7 mouse cellular contexts compared by ENCODE assay signal in genomic region chr1:74759773-74760172, GRCm38 (mm10). TPM values are rescaled to one million over a fixed set of nuclear protein-coding genes. Genes with fewer than 3 reads are reported as not detected.
DNase-seq lines count a peak whose midpoint lies in the region; ATAC-seq and TF ChIP-seq lines count a peak whose summit lies in the region.

No protein-coding gene starts in this region.

- no peak overlapping the region for H3K4me2 ChIP-seq in kidney, embryonic 16.5 days (replicated peaks; ENCODE audit: low read depth, low read length)

- in situ Hi-C loops in ES-E14 (cut with MboI; ENCODE audit: low sequenced_read_pairs in 2 of 2, unreplicated experiment in 2 of 2) = no loop called here

- H3K4me3 ChIP-seq in kidney, embryonic 16.5 days (ENCODE audit: low read length) = no peak overlapping the region
- no peak overlapping the region for H3K4me3 ChIP-seq in ES-E14 (ENCODE audit: insufficient read depth in 1 of 2, low read depth in 1 of 2, low read length in 2 of 2, poor library complexity in 1 of 2, severe bottlenecking in 1 of 2)

- peak; percentile 58 for DNase-seq in kidney, adult 18-20 months
- no peak for DNase-seq in ES-E14 (ENCODE audit: low read depth, low spot score)
- peak; percentile 27 to 59 for DNase-seq in adrenal gland, postnatal 36 days
- DNase-seq in heart, postnatal 4 days = peak; percentile 62
- DNase-seq in lung, postnatal 14 days = peak; percentile 59
- no peak for DNase-seq in thymus, postnatal 14 days

- H3K27ac ChIP-seq in kidney, embryonic 16.5 days (ENCODE audit: low read length) = no peak overlapping the region
- no peak overlapping the region for H3K27ac ChIP-seq in ES-E14 (ENCODE audit: insufficient read depth, low read depth, low read length, poor library complexity, severe bottlenecking)

- H3K36me3 ChIP-seq in kidney, embryonic 16.5 days (ENCODE audit: insufficient read depth, low read length) = no peaks in the 10 kb centered on the region
- no peaks in the 10 kb centered on the region for H3K36me3 ChIP-seq in ES-E14 (ENCODE audit: control insufficient read depth, insufficient read depth, low read length, poor library complexity, severe bottlenecking)

- WGBS in kidney, embryonic 16.5 days = 26% methylated on average over 4 of the region's 4 CpGs

- ATAC-seq in kidney, embryonic 16.5 days (ENCODE audit: low FRiP score, low TSS enrichment) = no peak

- H3K9ac ChIP-seq in kidney, embryonic 16.5 days (replicated peaks; ENCODE audit: low read length) = no peak overlapping the region
- H3K9ac ChIP-seq in ES-E14 (ENCODE audit: insufficient read depth, low read depth, low read length, poor library complexity, severe bottlenecking) = no peak overlapping the region

- no peaks in the 10 kb centered on the region for H3K9me3 ChIP-seq in kidney, embryonic 16.5 days (ENCODE audit: low read length)
- no peaks in the 10 kb centered on the region for H3K9me3 ChIP-seq in ES-E14 (ENCODE audit: control insufficient read depth, insufficient read depth, low read depth, low read length)

- H3K27me3 ChIP-seq in kidney, embryonic 16.5 days (ENCODE audit: insufficient read depth, low read length) = peaks cover 9% of the 10 kb centered on the region; the same call in 1 of the 2 replicates

- H3K4me1 ChIP-seq in kidney, embryonic 16.5 days (ENCODE audit: insufficient read depth, low read length) = no peaks in the 10 kb centered on the region; the same call in 1 of the 2 replicates
- H3K4me1 ChIP-seq in ES-E14 (ENCODE audit: control insufficient read depth in 2 of 2, insufficient read depth in 2 of 2, low read length in 2 of 2, poor library complexity in 1 of 2) = peaks cover 0 to under 1% of the 10 kb centered on the region in 2 experiments; a peak in 1 of 4 replicates

TF ChIP-seq in ES-E14, 5 proteins besides CTCF, POLR2A, EP300 and RAD21:
- no peak for TF ChIP-seq MAFK (IDR thresholded peaks at IDR 0.05; ENCODE audit: insufficient read depth, low read depth, low read length)
- TF ChIP-seq ZNF384 (IDR thresholded peaks at IDR 0.05; ENCODE audit: low read depth, low read length) = no peak
- peak; percentile 61; the same call in 1 of the 2 replicates for TF ChIP-seq ZC3H11A (IDR thresholded peaks at IDR 0.05; ENCODE audit: borderline replicate concordance, low read depth, low read length)
- no peak for TF ChIP-seq CHD2 (IDR thresholded peaks at IDR 0.05; ENCODE audit: low read depth, low read length)
- TF ChIP-seq HCFC1 (IDR thresholded peaks at IDR 0.05; ENCODE audit: borderline replicate concordance, insufficient read depth, low read length) = no peak

RNA-seq across cellular contexts. Expression of gene Prkag3, which starts 10.8 kb away (rescaled TPM):
- polyA plus RNA-seq in kidney, embryonic 16.5 days (2015; fragmentation: Nextera tagmentation; extraction: Ambion mirVana) = 0.49 and 0.55 TPM in 2 replicates
- 0.04 and 0.16 TPM in 2 replicates for total RNA-seq in ES-E14 (2012; rRNA removed)
- total RNA-seq in adrenal gland, postnatal 36 days (2021) = under 1 TPM in 1 of 2 experiments, not detected in 1; 0.23 TPM
- 1 to 10 TPM; 3.7 to 4.1 TPM for total RNA-seq in heart, postnatal 4 days (2021)

RNA-seq across cellular contexts. Expression of gene Wnt6, which starts 11.9 kb away (rescaled TPM):
- 1.9 and 2.5 TPM in 2 replicates for polyA plus RNA-seq in kidney, embryonic 16.5 days (2015; fragmentation: Nextera tagmentation; extraction: Ambion mirVana)
- 2.6 and 2.8 TPM in 2 replicates for total RNA-seq in ES-E14 (2012; rRNA removed)
- 1 to 10 TPM; 3.9 to 4.3 TPM for total RNA-seq in adrenal gland, postnatal 36 days (2021)
- total RNA-seq in heart, postnatal 4 days (2021) = under 1 TPM; 0.12 to 0.20 TPM

RNA-seq across cellular contexts. Expression of gene Wnt10a, which starts 31.5 kb away (rescaled TPM):
- 0.50 and 0.57 TPM in 2 replicates for polyA plus RNA-seq in kidney, embryonic 16.5 days (2015; fragmentation: Nextera tagmentation; extraction: Ambion mirVana)
- 0.42 and 1.5 TPM in 2 replicates for total RNA-seq in ES-E14 (2012; rRNA removed)
- total RNA-seq in adrenal gland, postnatal 36 days (2021) = under 1 TPM; 0.36 to 0.43 TPM
- not detected for total RNA-seq in heart, postnatal 4 days (2021)

RNA-seq across cellular contexts. Expression of gene Cyp27a1, which starts 46.4 kb away (rescaled TPM):
- polyA plus RNA-seq in kidney, embryonic 16.5 days (2015; fragmentation: Nextera tagmentation; extraction: Ambion mirVana) = 7.6 and 7.7 TPM in 2 replicates
- total RNA-seq in ES-E14 (2012; rRNA removed) = 1.1 and 4.9 TPM in 2 replicates
- total RNA-seq in adrenal gland, postnatal 36 days (2021) = 10 to 100 TPM; 11.4 to 14.9 TPM
- 1 to 10 TPM; 5.4 to 6.3 TPM for total RNA-seq in heart, postnatal 4 days (2021)

Comparison
In these comparisons a context has a peak if more than half of its experiments do, and no peak if none do; other contexts are left out.
1. DNase-seq: peak in kidney, adult 18-20 months (single experiment), adrenal gland, postnatal 36 days (2 of 2), heart, postnatal 4 days (single experiment) and lung, postnatal 14 days (single experiment); none in ES-E14 (single experiment) and thymus, postnatal 14 days (single experiment).